8 mouse cellular contexts compared by ENCODE assay signal in genomic region chr6:97457210-97457609, GRCm38 (mm10).
DNase-seq lines count a peak whose midpoint lies in the region; ATAC-seq and TF ChIP-seq lines count a peak whose summit lies in the region.

No protein-coding gene starts in this region.

- 69% methylated on average over 2 of the region's 2 CpGs for WGBS in hindbrain, embryonic 15.5 days

- H3K4me2 ChIP-seq in hindbrain, embryonic 15.5 days = 0 out of 2 replicates have a peak overlapping the region, but pooled peaks have one; percentile 3

- peaks cover 20% of the 10 kb centered on the region for H3K4me1 ChIP-seq in hindbrain, embryonic 15.5 days (replicated peaks)

- peak; percentile 10 for ATAC-seq in activated CD4-positive, CD25-positive, alpha-beta regulatory T cell, adult 4 months
- no peak for ATAC-seq in hindbrain, embryonic 15.5 days (ENCODE audit: low FRiP score, low read depth)

- no peaks in the 10 kb centered on the region for H3K36me3 ChIP-seq in hindbrain, embryonic 15.5 days

- intact Hi-C loops in gastrocnemius, adult 2 months (cut with DNase I) = no loop called here
- intact Hi-C loops in left cerebral cortex, postnatal 10 days (cut with DNase I) = no loop called here

- H3K27me3 ChIP-seq in hindbrain, embryonic 15.5 days = no peaks in the 10 kb centered on the region

- H3K4me3 ChIP-seq in gastrocnemius, adult 2 months = peak overlapping the region; percentile 53
- H3K4me3 ChIP-seq in hindbrain, embryonic 15.5 days = no peak overlapping the region

- peak overlapping the region; percentile 83 for H3K27ac ChIP-seq in gastrocnemius, adult 2 months
- H3K27ac ChIP-seq in hindbrain, embryonic 15.5 days (replicated peaks) = no peak overlapping the region; the same call in 1 of the 2 replicates

- no peak for TF ChIP-seq CTCF in gastrocnemius, adult 2 months (IDR thresholded peaks at IDR 0.05)

- no peak for DNase-seq in gastrocnemius, adult 2 months
- no peak for DNase-seq in gastrocnemius, adult 8-10 months (ENCODE audit: low spot score in 2 of 2)
- peak; percentile 37 for DNase-seq in lung, postnatal 25 days (ENCODE audit: low spot score)
- no peak for DNase-seq in left cerebral cortex, postnatal 10 days (ENCODE audit: extremely low spot score in 1 of 2, low spot score in 2 of 2)
- no peak for DNase-seq in left cerebral cortex, adult 18-20 months (ENCODE audit: low spot score in 2 of 2)
- DNase-seq in urinary bladder, postnatal 4 days (ENCODE audit: low spot score in 2 of 2) = no peak

- no peaks in the 10 kb centered on the region for H3K9me3 ChIP-seq in hindbrain, embryonic 15.5 days

- no peak overlapping the region for H3K9ac ChIP-seq in hindbrain, embryonic 15.5 days
